Mouse (Mus musculus): ENCODE results near the gene Cyb5d1. TPM values are rescaled to one million over a fixed set of nuclear protein-coding genes. Genes with fewer than 3 reads are reported as not detected.

The Cyb5d1 gene
- polyA plus RNA-seq, 1 experiment from 2014 or later, result 25.3 TPM

- Histone ChIP-seq H3K4me1 (peaks cover 61% of the 10 kb centered on the region), H3K9me3 (no peaks in the 10 kb centered on the region)
Observed at GRCm38 (mm10) chr11:69415327-69415667, 19.9 kb upstream of the Cyb5d1 start.

GRCm38 (mm10) chr11:69414421-69415326 is 19.2 kb upstream of the Cyb5d1 start:
- 20% methylated on average over 4 of the region's 4 CpGs for WGBS
- H3K4me1 ChIP-seq, result peaks cover 55% of the 10 kb centered on the region
- no peak for ATAC-seq (ENCODE audit: insufficient read depth, low FRiP score, low read depth)

More at GRCm38 (mm10) chr11:69415327-69415667, 19.9 kb upstream of the Cyb5d1 start:
- Histone ChIP-seq H3K36me3 (no peaks in the 10 kb centered on the region), H3K27ac (peak overlapping the region; percentile 98), H3K4me3 (replicated peaks) (peak overlapping the region; percentile 68), H3K9ac (peak overlapping the region; percentile 62), H3K27me3 (replicated peaks) (no peaks in the 10 kb centered on the region), H3K4me2 (peak overlapping the region; percentile 93)
- peak; percentile 6; the same call in 1 of the 2 replicates for ATAC-seq (ENCODE audit: insufficient read depth, low FRiP score, low read depth)
- 0% methylated on average over 3 of the region's 3 CpGs for WGBS

GRCm38 (mm10) chr11:69413221-69414181 is 18.1 kb upstream of the Cyb5d1 start, which contains the start of gene Kdm6b:
TSS of gene Kdm6b (minus strand) at chr11:69413675.
- 31% methylated on average over 12 of the region's 12 CpGs for WGBS
- no peak within 1 kb of the TSS for H3K9ac ChIP-seq
- ATAC-seq (ENCODE audit: insufficient read depth, low FRiP score, low read depth), result no peak

More at GRCm38 (mm10) chr11:69414421-69415326, 19.2 kb upstream of the Cyb5d1 start:
- peak overlapping the region; percentile 93 for H3K4me2 ChIP-seq
- H3K27ac ChIP-seq, result peak overlapping the region; percentile 98
- H3K4me3 ChIP-seq (replicated peaks), result peak overlapping the region; percentile 68
- no peaks in the 10 kb centered on the region for H3K27me3 ChIP-seq (replicated peaks)
- no peaks in the 10 kb centered on the region for H3K9me3 ChIP-seq
- H3K9ac ChIP-seq, result peak overlapping the region; percentile 62; the same call in 1 of the 2 replicates
- no peaks in the 10 kb centered on the region for H3K36me3 ChIP-seq

DNA sequence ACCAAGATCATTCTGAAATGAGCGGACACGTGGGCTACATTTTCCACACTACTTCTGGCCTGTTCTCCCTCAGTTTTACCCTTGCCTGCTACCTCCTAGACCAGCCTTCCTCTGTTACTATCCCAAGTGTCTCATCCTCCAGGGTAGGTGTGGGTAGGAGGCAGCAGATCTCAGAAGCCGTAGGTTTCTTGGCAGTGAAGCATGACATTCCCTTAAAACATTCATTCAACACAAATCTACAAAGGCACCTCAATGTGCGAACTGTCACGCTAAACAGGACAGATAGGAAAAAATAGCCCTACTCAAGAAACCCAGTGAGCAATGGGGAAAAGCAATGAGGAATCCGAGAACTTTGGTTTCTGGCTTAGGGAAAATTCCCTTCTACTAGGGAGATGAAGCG is 17.1 kb upstream of the Cyb5d1 start:
- Histone ChIP-seq H3K4me1 (peaks cover 52% of the 10 kb centered on the region), H3K4me3 (replicated peaks) (peak overlapping the region; percentile 68), H3K9ac (no peak overlapping the region), H3K4me2 (peak overlapping the region; percentile 93), H3K27me3 (replicated peaks) (no peaks in the 10 kb centered on the region), H3K27ac (peak overlapping the region; percentile 98), H3K9me3 (no peaks in the 10 kb centered on the region), H3K36me3 (peaks cover 5% of the 10 kb centered on the region; the same call in 1 of the 2 replicates)
- no peak for ATAC-seq (ENCODE audit: insufficient read depth, low FRiP score, low read depth)
- 51% methylated on average over 7 of the region's 7 CpGs for WGBS

More at GRCm38 (mm10) chr11:69413221-69414181, 18.1 kb upstream of the Cyb5d1 start, which contains the start of gene Kdm6b:
- Histone ChIP-seq H3K27me3 (replicated peaks) (no peaks in the 10 kb centered on the region), H3K4me3 (replicated peaks) (peak within 1 kb of the TSS; percentile 68), H3K36me3 (no peaks in the 10 kb centered on the region), H3K9me3 (no peaks in the 10 kb centered on the region), H3K4me2 (peak within 1 kb of the TSS; percentile 93), H3K27ac (peak within 1 kb of the TSS; percentile 98), H3K4me1 (peaks cover 49% of the 10 kb centered on the region)

DNA sequence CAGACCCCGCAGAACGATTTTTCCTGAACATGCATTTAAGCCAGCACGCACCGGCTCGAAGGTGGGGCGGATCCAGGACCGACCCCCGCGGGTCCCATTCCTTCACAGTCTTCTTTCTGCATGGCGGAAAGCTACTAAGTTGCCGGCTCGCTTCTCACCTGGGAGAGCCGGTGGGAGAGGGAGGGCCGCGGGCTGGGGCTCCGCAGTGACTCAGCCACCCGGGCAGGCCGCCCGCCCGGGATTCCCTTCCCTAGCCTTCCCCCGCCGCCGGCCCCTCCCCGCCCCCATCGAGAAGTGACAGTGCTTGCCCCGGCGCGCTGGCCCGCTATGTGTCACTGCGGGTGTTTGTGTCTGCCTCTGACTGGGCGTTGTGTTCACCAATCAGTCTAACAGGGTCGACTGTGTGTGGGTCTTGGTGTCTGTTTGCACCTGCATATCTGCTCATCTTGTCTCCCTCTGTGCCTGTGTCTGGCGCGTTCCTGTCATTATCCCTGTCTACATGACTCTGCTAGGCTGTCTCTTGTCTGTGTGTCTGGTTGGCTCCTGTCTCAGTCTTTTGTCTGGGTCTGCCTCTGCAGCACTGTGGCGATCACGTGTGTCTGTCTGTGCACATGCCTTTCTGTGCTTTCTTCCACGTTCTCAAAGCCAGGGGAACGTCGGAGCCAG is 16.2 kb upstream of the Cyb5d1 start:
- no peak for ATAC-seq (ENCODE audit: insufficient read depth, low FRiP score, low read depth)
- H3K9ac ChIP-seq, result peak overlapping the region; percentile 82
- peak overlapping the region; percentile 98 for H3K27ac ChIP-seq
- H3K36me3 ChIP-seq, result peaks cover 13% of the 10 kb centered on the region
- WGBS, result 1% methylated on average over 39 of the region's 39 CpGs
- H3K4me1 ChIP-seq, result peaks cover 45% of the 10 kb centered on the region
- H3K4me3 ChIP-seq (replicated peaks), result peak overlapping the region; percentile 68
- H3K27me3 ChIP-seq (replicated peaks), result no peaks in the 10 kb centered on the region
- no peaks in the 10 kb centered on the region for H3K9me3 ChIP-seq
- H3K4me2 ChIP-seq, result peak overlapping the region; percentile 93

DNA sequence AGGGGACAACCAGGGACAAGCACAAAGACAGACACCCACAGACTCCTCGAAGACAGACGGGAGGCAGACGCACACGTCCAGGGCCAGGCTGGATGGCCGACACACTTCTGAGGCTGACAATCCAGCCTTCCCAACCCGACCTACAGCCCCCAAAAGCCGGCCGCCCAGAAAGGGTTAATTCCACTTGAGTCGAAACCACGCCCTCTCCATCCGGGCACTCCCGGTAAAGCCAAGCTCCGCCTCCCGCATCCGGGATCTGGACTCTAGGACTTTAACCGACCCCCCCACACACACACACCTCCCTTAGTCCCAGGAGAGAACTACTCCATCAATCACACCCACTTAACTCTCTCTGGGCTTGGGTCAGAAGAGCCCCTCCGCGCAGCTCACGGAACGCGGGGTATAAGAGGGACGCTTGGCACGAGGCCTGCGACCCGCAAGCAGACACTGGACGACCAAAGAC is 15.7 kb upstream of the Cyb5d1 start:
- peaks cover 44% of the 10 kb centered on the region for H3K4me1 ChIP-seq
- no peaks in the 10 kb centered on the region for H3K27me3 ChIP-seq (replicated peaks)
- peaks cover 18% of the 10 kb centered on the region for H3K36me3 ChIP-seq
- peak overlapping the region; percentile 98 for H3K27ac ChIP-seq
- under 1% methylated on average over 26 of the region's 26 CpGs for WGBS
- ATAC-seq (ENCODE audit: insufficient read depth, low FRiP score, low read depth), result peak; percentile 51
- H3K4me2 ChIP-seq, result peak overlapping the region; percentile 93
- peak overlapping the region; percentile 68 for H3K4me3 ChIP-seq (replicated peaks)
- H3K9me3 ChIP-seq, result no peaks in the 10 kb centered on the region
- peak overlapping the region; percentile 82 for H3K9ac ChIP-seq

DNA sequence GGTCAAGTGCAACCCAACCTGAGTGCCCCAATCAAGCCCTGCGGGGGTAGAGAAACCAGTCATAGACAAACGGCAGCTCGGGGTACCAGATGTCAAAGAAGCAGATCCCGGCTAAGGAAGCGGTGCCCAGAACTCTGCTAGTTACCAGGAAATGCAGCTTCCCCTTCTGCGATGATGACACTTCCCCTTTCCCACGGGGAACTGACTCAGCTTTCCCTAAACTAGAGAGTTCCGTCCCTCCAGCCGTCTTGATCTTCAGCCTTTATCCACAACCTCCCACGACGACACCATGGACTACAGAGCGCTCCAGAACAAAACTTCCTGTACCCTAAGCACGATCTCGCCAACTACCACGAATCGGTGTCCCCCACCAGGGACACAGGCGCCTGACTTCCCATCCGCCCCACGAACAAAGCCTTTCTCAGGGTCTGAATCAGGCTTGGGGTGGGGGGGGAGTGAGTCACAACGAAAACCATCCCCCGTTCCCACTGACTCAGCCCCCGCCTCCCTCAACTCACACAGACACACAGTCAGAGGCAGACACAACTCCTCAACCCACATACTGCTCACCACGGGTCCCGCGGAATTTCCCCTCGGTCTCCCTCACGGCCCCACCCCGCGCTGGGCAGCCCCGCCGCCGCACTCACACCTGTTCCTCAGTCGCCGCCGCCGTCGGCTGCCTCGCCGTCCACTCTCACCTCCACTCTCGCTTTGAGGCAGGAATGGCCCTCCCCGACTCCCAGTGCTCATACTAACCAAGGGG is 15.1 kb upstream of the Cyb5d1 start:
- ATAC-seq (ENCODE audit: insufficient read depth, low FRiP score, low read depth), result 0 out of 2 replicates have a peak, but pooled peaks have one; percentile 1
- peak overlapping the region; percentile 93 for H3K4me2 ChIP-seq
- no peaks in the 10 kb centered on the region for H3K27me3 ChIP-seq (replicated peaks)
- peaks cover 44% of the 10 kb centered on the region for H3K4me1 ChIP-seq
- peaks cover 24% of the 10 kb centered on the region for H3K36me3 ChIP-seq
- H3K27ac ChIP-seq, result peak overlapping the region; percentile 98
- WGBS, result under 1% methylated on average over 41 of the region's 41 CpGs
- no peaks in the 10 kb centered on the region for H3K9me3 ChIP-seq
- H3K4me3 ChIP-seq (replicated peaks), result peak overlapping the region; percentile 68
- H3K9ac ChIP-seq, result peak overlapping the region; percentile 82

GRCm38 (mm10) chr11:69410045-69410309 is 14.5 kb upstream of the Cyb5d1 start:
- peaks cover 42% of the 10 kb centered on the region for H3K4me1 ChIP-seq
- peak overlapping the region; percentile 68 for H3K4me3 ChIP-seq (replicated peaks)
- H3K36me3 ChIP-seq, result peaks cover 28% of the 10 kb centered on the region
- H3K27me3 ChIP-seq (replicated peaks), result no peaks in the 10 kb centered on the region
- no peaks in the 10 kb centered on the region for H3K9me3 ChIP-seq
- no peak for ATAC-seq (ENCODE audit: insufficient read depth, low FRiP score, low read depth)
- H3K4me2 ChIP-seq, result peak overlapping the region; percentile 93
- WGBS, result under 1% methylated on average over 18 of the region's 18 CpGs
- peak overlapping the region; percentile 82 for H3K9ac ChIP-seq
- H3K27ac ChIP-seq, result peak overlapping the region; percentile 98

- Histone ChIP-seq H3K9me3 (no peaks in the 10 kb centered on the region), H3K9ac (peak overlapping the region; percentile 82), H3K27me3 (replicated peaks) (no peaks in the 10 kb centered on the region), H3K36me3 (peaks cover 32% of the 10 kb centered on the region), H3K4me3 (replicated peaks) (peak overlapping the region; percentile 68), H3K4me1 (peaks cover 37% of the 10 kb centered on the region), H3K27ac (peak overlapping the region; percentile 98), H3K4me2 (peak overlapping the region; percentile 93)
- peak; percentile 57 for ATAC-seq (ENCODE audit: insufficient read depth, low FRiP score, low read depth)
- WGBS, result under 1% methylated on average over 44 of the region's 46 CpGs
Observed at GRCm38 (mm10) chr11:69409378-69410044, 14.1 kb upstream of the Cyb5d1 start.

Measured in stomach, embryonic 15.5 days (tissue).